Mouse (Mus musculus): Measurements from ENCODE around the gene Rnf214.

DNA sequence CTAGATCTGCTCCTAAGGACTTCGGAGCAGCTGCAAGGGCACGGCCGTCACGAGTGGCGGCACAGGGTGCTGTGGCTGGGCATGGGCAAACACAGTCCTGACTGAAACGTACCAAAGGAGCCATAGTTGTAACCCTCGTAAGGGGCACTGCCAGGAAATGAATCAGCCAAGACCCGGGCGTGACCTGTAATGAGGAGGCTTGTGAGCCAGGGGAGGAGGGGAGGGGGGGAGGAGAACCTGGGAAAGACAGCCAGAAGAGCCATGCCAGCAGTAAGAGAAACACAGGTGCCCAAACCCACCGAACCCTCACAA lies 40.1 kb upstream of the Rnf214 start:
- TF ChIP-seq EP300 (IDR thresholded peaks at IDR 0.05; ENCODE audit: low read depth) (no peak), CTCF (IDR thresholded peaks at IDR 0.05; ENCODE audit: low read depth) (no peak)

Data from heart, postnatal 0 days (tissue).